Mouse (Mus musculus) heart, embryonic 16.5 days (tissue): ENCODE data around the gene Col25a1. TPM values are rescaled to one million over a fixed set of nuclear protein-coding genes. Genes with fewer than 3 reads are reported as not detected.

Source experiments
- ATAC-seq: fragments of 200-750 bp; cut with Nextera tagmentation; replicated peaks from 2 replicates; pipeline ENCODE4 v1.8.0; 2017; ENCODE audit warnings: moderate number of reproducible peaks; ENCODE audit not compliant: insufficient read depth, low FRiP score; ENCODE audit errors: extremely low read depth
- H3K27ac ChIP-seq: fragments of 300-500 bp; sonication (generic); 2 replicates; pipeline ENCODE4 v1.5.1; 2014; ENCODE audit warnings: mild to moderate bottlenecking, low read length, control low read depth, moderate library complexity
- H3K27me3 ChIP-seq: fragments of 300-500 bp; sonication (generic); 2 replicates; pipeline ENCODE4 v1.6.1; 2014; ENCODE audit warnings: low read length, mixed read lengths; ENCODE audit not compliant: control insufficient read depth, insufficient read depth
- H3K36me3 ChIP-seq: fragments of 300-500 bp; sonication (generic); 2 replicates; pipeline ENCODE4 v1.6.1; 2014; ENCODE audit not compliant: control insufficient read depth, insufficient read depth
- H3K4me1 ChIP-seq: fragments of 300-500 bp; sonication (generic); 2 replicates; pipeline ENCODE4 v1.6.1; 2014; ENCODE audit warnings: low read length, mixed read lengths; ENCODE audit not compliant: control insufficient read depth, insufficient read depth
- H3K4me2 ChIP-seq: fragments of 300-500 bp; sonication (generic); 2 replicates; pipeline ENCODE4 v1.6.1; 2014; ENCODE audit warnings: low read depth, mild to moderate bottlenecking, control low read depth, low read length
- H3K4me3 ChIP-seq: fragments of 300-500 bp; sonication (generic); 2 replicates; pipeline ENCODE4 v1.5.1; 2014; ENCODE audit warnings: mild to moderate bottlenecking, control low read depth, low read length
- H3K9ac ChIP-seq: fragments of 300-500 bp; sonication (generic); 2 replicates; pipeline ENCODE4 v1.6.1; 2014; ENCODE audit warnings: low read length, control low read depth
- H3K9me3 ChIP-seq: fragments of 300-500 bp; sonication (generic); replicated peaks from 2 replicates; pipeline ENCODE4 v1.6.1; 2016; ENCODE audit warnings: low read length; ENCODE audit not compliant: control insufficient read depth
- WGBS: fragments of 180-500 bp; shearing (Covaris S2); extraction: QIAGEN DNeasy Blood & Tissue Kit; methylation state at CpG from one replicate; pipeline ENCODE4 v1.1.7; 2014; 5-methylcytosine and 5-hydroxymethylcytosine counted together
- polyA plus RNA-seq: library from polyadenylated mRNA; unstranded; fragments of >200 nt; fragmentation: Nextera tagmentation; extraction: Ambion mirVana; gene quantifications from 2 replicates; pipeline ENCODE4 v1.2.1, GENCODE M21; 2015

Col25a1 gene
- polyA plus RNA-seq, 1 experiment from 2014 or later, result 1.2 TPM

GRCm38 (mm10) chr3:130329833-130330555 lies 198.7 kb downstream of the Col25a1 start:
- H3K27ac ChIP-seq, result no peak overlapping the region

GRCm38 (mm10) chr3:130330556-130330950 lies 199.3 kb downstream of the Col25a1 start:
- H3K27ac ChIP-seq, result no peak overlapping the region
- no peak overlapping the region for H3K4me2 ChIP-seq
- no peaks in the 10 kb centered on the region for H3K4me1 ChIP-seq
- no peak overlapping the region for H3K9ac ChIP-seq
- no peaks in the 10 kb centered on the region for H3K9me3 ChIP-seq
- WGBS, result 88% methylated on average over 3 of the region's 3 CpGs
- no peaks in the 10 kb centered on the region for H3K27me3 ChIP-seq
- no peak for ATAC-seq
- no peaks in the 10 kb centered on the region for H3K36me3 ChIP-seq
- H3K4me3 ChIP-seq, result no peak overlapping the region

More at GRCm38 (mm10) chr3:130329833-130330555, 198.7 kb downstream of the Col25a1 start:
- no peaks in the 10 kb centered on the region for H3K9me3 ChIP-seq
- no peaks in the 10 kb centered on the region for H3K4me1 ChIP-seq
- no peak for ATAC-seq
- no peaks in the 10 kb centered on the region for H3K27me3 ChIP-seq
- H3K4me3 ChIP-seq, result no peak overlapping the region
- no peaks in the 10 kb centered on the region for H3K36me3 ChIP-seq
- WGBS, result 81% methylated on average over 9 of the region's 9 CpGs
- no peak overlapping the region for H3K4me2 ChIP-seq
- H3K9ac ChIP-seq, result no peak overlapping the region

DNA sequence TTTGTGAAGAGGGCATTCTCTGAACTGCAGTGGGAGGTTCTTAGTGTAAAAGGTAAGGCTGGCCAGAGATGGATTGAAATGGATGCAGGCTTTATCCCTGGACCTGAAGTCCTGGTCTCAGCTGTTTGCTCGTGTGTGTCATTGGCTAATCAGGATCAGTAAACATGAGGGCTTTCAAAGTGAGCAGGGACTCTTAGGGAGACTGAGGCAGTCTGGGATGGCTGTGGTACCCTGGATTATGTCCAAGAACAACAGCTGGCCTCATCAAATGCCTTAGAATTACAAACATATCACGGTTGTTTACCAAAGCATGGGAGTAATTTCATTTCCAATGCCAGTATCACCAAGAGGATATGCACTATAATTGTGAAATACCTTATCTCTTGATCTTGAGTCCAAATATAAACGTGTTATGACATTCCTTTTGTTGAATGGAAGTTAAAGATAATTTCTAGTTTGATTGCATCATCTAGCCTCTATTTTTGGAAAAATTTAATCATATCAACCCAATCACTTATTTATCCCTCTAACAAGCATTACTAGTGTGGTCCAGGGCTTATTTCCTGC lies 201.1 kb downstream of the Col25a1 start:
- no peaks in the 10 kb centered on the region for H3K9me3 ChIP-seq
- no peaks in the 10 kb centered on the region for H3K27me3 ChIP-seq
- H3K4me3 ChIP-seq, result no peak overlapping the region
- peaks cover 4% of the 10 kb centered on the region for H3K4me1 ChIP-seq
- H3K36me3 ChIP-seq, result no peaks in the 10 kb centered on the region
- H3K4me2 ChIP-seq, result no peak overlapping the region
- 47% methylated on average over 3 of the region's 3 CpGs for WGBS
- H3K27ac ChIP-seq, result no peak overlapping the region
- no peak for ATAC-seq
- no peak overlapping the region for H3K9ac ChIP-seq

- Histone ChIP-seq H3K9ac (peak overlapping the region; percentile 61), H3K36me3 (no peaks in the 10 kb centered on the region), H3K27ac (peak overlapping the region; percentile 65), H3K4me2 (peak overlapping the region; percentile 61), H3K9me3 (no peaks in the 10 kb centered on the region), H3K4me3 (peak overlapping the region; percentile 45), H3K27me3 (no peaks in the 10 kb centered on the region), H3K4me1 (peaks cover 7% of the 10 kb centered on the region)
- WGBS, result 16% methylated on average over 13 of the region's 13 CpGs
- peak; percentile 72 for ATAC-seq
These were observed 206.6 kb downstream of the Col25a1 start for GRCm38 (mm10) chr3:130337857-130338256.

- 48% methylated on average over 3 of the region's 3 CpGs for WGBS
- no peaks in the 10 kb centered on the region for H3K27me3 ChIP-seq
- H3K9ac ChIP-seq, result no peak overlapping the region
- no peak overlapping the region; the same call in 1 of the 2 replicates for H3K4me2 ChIP-seq
- no peaks in the 10 kb centered on the region for H3K36me3 ChIP-seq
- no peak overlapping the region for H3K4me3 ChIP-seq
- H3K4me1 ChIP-seq, result peaks cover 7% of the 10 kb centered on the region
- no peaks in the 10 kb centered on the region for H3K9me3 ChIP-seq
- ATAC-seq, result no peak
- H3K27ac ChIP-seq, result no peak overlapping the region
These were observed 207.1 kb downstream of the Col25a1 start for GRCm38 (mm10) chr3:130338371-130338770.

DNA sequence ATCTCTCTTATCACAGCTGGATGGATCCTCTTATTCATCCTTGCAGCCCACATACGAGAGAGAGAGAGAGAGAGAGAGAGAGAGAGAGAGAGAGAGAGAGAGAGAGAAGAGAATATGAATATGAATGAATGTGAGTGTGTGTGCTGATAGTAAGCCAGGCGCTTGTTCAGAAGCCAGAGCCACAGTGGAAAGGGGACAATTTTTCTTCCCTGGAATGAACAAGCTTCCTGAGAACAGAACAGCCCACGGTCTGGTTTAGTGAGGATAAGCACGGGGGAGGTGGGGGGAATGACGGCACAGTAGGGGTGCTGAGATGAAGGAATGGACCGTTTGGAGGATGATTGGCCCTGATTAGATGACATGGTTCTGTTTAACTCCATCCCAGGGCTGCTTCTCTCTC lies 218.9 kb downstream of the Col25a1 start:
- H3K27ac ChIP-seq, result no peak overlapping the region
- WGBS, result 54% methylated on average over 6 of the region's 6 CpGs
- no peaks in the 10 kb centered on the region for H3K36me3 ChIP-seq
- no peaks in the 10 kb centered on the region for H3K27me3 ChIP-seq
- no peak overlapping the region for H3K9ac ChIP-seq
- no peak for ATAC-seq
- no peak overlapping the region for H3K4me3 ChIP-seq
- no peak overlapping the region for H3K4me2 ChIP-seq
- H3K4me1 ChIP-seq, result no peaks in the 10 kb centered on the region; the same call in 1 of the 2 replicates
- no peaks in the 10 kb centered on the region for H3K9me3 ChIP-seq

DNA sequence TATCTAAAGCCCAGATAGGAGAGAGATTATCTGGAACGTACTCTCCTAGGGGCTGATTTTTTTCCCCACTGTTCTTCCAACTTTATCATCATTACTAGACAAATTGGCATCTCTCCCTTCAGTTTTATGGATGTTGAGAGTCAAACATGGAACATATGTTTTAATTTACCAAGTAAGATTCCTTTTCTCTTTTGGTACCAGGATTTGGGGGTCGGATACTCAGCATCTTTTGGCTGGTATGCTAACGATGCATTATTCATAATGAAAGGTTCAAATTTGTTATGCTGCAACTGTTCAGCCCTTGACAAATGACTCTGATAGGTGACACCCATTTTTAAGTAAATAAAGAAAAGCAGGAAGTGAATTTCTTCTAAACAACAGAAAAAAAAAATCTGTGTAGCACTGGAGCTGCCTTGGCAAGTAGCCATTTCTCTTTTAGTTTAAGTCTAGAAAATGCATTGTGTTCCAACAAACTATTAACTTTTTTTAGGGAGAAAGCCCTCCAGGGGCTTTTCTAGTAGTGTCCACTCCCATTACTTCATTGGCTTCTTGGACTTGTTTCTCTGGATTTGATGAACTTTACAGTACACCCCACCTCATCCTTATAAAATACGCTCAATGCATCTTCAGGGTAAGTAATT lies 223.2 kb downstream of the Col25a1 start:
- no peak for ATAC-seq
- 71% methylated on average over 4 of the region's 4 CpGs for WGBS
- H3K4me2 ChIP-seq, result no peak overlapping the region

DNA sequence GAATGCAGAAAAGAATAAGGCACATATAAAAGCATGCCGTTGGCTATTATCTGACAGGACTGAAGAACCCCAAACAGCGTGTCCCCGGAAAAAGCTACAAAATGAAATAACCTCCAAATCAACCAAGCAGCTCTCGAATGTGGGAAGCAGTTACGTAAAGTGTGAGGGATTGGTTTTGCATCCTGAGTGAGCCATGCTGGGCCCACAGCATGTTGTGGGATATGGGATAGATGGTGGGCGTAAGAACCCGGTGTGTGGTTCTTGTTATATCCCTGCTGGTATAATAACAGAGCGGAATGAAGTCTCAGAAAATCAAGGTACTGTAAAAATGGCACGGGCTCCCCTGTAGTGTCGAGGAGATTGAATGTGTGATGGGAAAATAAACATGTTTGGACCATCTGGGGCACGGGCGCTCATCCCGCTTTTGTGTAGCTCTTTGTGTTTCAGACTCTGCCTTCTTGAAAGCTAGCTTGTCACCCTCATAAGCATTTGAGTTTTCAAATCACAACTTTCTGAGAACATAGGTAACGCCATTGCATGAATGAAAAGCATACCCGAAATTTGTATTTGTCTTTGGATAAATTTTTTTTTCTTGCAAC lies 225.4 kb downstream of the Col25a1 start:
- 89% methylated on average over 15 of the region's 15 CpGs for WGBS
- H3K4me2 ChIP-seq, result no peak overlapping the region
- ATAC-seq, result no peak
- no peaks in the 10 kb centered on the region; the same call in 1 of the 2 replicates for H3K4me1 ChIP-seq
- H3K27ac ChIP-seq, result no peak overlapping the region
- no peak overlapping the region for H3K9ac ChIP-seq
- no peaks in the 10 kb centered on the region for H3K36me3 ChIP-seq
- H3K9me3 ChIP-seq, result no peaks in the 10 kb centered on the region
- H3K27me3 ChIP-seq, result no peaks in the 10 kb centered on the region
- no peak overlapping the region for H3K4me3 ChIP-seq

More for the DNA sequence above, 223.2 kb downstream of the Col25a1 start:
- H3K4me3 ChIP-seq, result no peak overlapping the region
- no peaks in the 10 kb centered on the region for H3K36me3 ChIP-seq
- H3K27me3 ChIP-seq, result no peaks in the 10 kb centered on the region
- no peak overlapping the region for H3K9ac ChIP-seq
- no peaks in the 10 kb centered on the region for H3K9me3 ChIP-seq
- H3K27ac ChIP-seq, result no peak overlapping the region
- H3K4me1 ChIP-seq, result no peaks in the 10 kb centered on the region; the same call in 1 of the 2 replicates

GRCm38 (mm10) chr3:130360813-130361212 lies 229.5 kb downstream of the Col25a1 start:
- ATAC-seq, result no peak
- Histone ChIP-seq H3K9ac (no peak overlapping the region), H3K4me2 (no peak overlapping the region), H3K27me3 (no peaks in the 10 kb centered on the region), H3K27ac (no peak overlapping the region), H3K9me3 (no peaks in the 10 kb centered on the region), H3K4me3 (no peak overlapping the region), H3K4me1 (no peaks in the 10 kb centered on the region), H3K36me3 (no peaks in the 10 kb centered on the region)
- 69% methylated on average over 7 of the region's 7 CpGs for WGBS
